Mouse (Mus musculus) midbrain, embryonic 16.5 days (tissue): ENCODE data around the gene Chmp6. TPM values are rescaled to one million over a fixed set of nuclear protein-coding genes. Genes with fewer than 3 reads are reported as not detected.

Source experiments
- ATAC-seq: fragments of 200-750 bp; cut with Nextera tagmentation; 2 replicates; pipeline ENCODE4 v1.8.0; 2017; ENCODE audit warnings: moderate TSS enrichment
- H3K27ac ChIP-seq: fragments of 300-500 bp; sonication (generic); 2 replicates; pipeline ENCODE4 v1.5.1; 2014; ENCODE audit warnings: mild to moderate bottlenecking, low read length, mixed read lengths
- H3K27me3 ChIP-seq: fragments of 300-500 bp; sonication (generic); 2 replicates; pipeline ENCODE4 v1.6.1; 2014; ENCODE audit warnings: low read depth, low read length, mixed read lengths; ENCODE audit not compliant: control insufficient read depth, insufficient read depth
- H3K36me3 ChIP-seq: fragments of 300-500 bp; sonication (generic); 2 replicates; pipeline ENCODE4 v1.6.1; 2014; ENCODE audit warnings: mild to moderate bottlenecking, low read length, moderate library complexity, mixed read lengths; ENCODE audit not compliant: control insufficient read depth, insufficient read depth
- H3K4me1 ChIP-seq: fragments of 300-500 bp; sonication (generic); 2 replicates; pipeline ENCODE4 v1.6.1; 2014; ENCODE audit warnings: mild to moderate bottlenecking, low read length, mixed read lengths; ENCODE audit not compliant: control insufficient read depth, insufficient read depth
- H3K4me2 ChIP-seq: fragments of 300-500 bp; sonication (generic); 2 replicates; pipeline ENCODE4 v1.6.1; 2014; ENCODE audit warnings: mild to moderate bottlenecking, low read length, mixed read lengths
- H3K4me3 ChIP-seq: fragments of 300-500 bp; sonication (generic); 2 replicates; pipeline ENCODE4 v1.5.1; 2014; ENCODE audit warnings: low read depth, mild to moderate bottlenecking, low read length, moderate library complexity, mixed read lengths
- H3K9ac ChIP-seq: fragments of 300-500 bp; sonication (generic); 2 replicates; pipeline ENCODE4 v1.6.1; 2014; ENCODE audit warnings: low read depth, low read length, mixed read lengths
- H3K9me3 ChIP-seq: fragments of 300-500 bp; sonication (generic); replicated peaks from 2 replicates; pipeline ENCODE4 v1.6.1; 2014; ENCODE audit warnings: mild to moderate bottlenecking, low read length, mixed read lengths; ENCODE audit not compliant: control insufficient read depth, poor library complexity, severe bottlenecking
- WGBS: fragments of 180-500 bp; shearing (Covaris S2); extraction: QIAGEN DNeasy Blood & Tissue Kit; methylation state at CpG from one replicate; pipeline ENCODE4 v1.1.7; 2014; 5-methylcytosine and 5-hydroxymethylcytosine counted together
- polyA plus RNA-seq: library from polyadenylated mRNA; unstranded; fragments of >200 nt; fragmentation: Nextera tagmentation; extraction: Ambion mirVana; gene quantifications from 2 replicates; pipeline ENCODE4 v1.2.1, GENCODE M21; 2015

Chmp6 gene
- polyA plus RNA-seq, 1 experiment from 2014 or later = 115 TPM

DNA sequence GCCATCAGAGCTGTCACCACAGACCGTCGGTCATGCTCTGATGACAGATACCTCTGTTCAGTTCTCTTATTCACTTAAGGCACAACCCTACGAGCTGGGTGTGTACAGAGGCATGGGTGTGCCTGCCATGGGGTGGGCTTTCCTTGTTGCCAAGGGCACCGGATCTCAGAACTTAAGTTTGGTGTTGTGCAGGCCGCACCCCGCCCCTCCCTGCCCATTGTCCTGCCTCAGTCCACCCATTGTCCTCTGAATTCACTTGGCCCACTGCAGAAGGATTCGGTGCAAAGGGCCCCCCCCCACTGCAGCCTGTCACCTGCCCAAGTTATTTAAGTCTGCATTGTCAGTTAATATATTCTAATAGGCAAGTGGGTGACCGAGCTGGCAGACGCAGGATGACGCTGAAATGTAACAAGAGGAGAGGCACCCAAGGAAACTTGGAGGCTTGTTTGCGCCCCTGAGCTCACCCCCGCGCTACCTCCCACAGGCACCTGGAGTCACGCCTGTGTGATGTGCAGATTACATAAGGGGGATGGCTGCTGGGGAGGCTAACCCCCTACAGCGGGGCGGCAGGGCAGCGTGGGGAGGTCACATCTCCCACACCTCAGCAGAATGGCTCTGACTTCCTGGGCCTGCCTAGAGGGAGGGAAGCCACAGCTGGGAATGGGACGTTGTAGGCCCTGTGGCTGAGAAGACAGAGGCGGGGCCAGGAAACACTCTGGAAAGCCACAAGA, 24.7 kb downstream of the Chmp6 start:
- peaks cover 5% of the 10 kb centered on the region for H3K4me1 ChIP-seq
- no peak overlapping the region for H3K4me3 ChIP-seq
- H3K36me3 ChIP-seq = no peaks in the 10 kb centered on the region
- 58% methylated on average over 19 of the region's 19 CpGs for WGBS
- H3K27ac ChIP-seq = no peak overlapping the region
- no peak for ATAC-seq
- 0 out of 2 replicates have a peak overlapping the region, but pooled peaks have one; percentile 3 for H3K9ac ChIP-seq
- no peak overlapping the region for H3K4me2 ChIP-seq
- 0 out of 2 replicates have a peak, but pooled peaks cover 3% of the 10 kb centered on the region for H3K27me3 ChIP-seq
- H3K9me3 ChIP-seq = no peaks in the 10 kb centered on the region

DNA sequence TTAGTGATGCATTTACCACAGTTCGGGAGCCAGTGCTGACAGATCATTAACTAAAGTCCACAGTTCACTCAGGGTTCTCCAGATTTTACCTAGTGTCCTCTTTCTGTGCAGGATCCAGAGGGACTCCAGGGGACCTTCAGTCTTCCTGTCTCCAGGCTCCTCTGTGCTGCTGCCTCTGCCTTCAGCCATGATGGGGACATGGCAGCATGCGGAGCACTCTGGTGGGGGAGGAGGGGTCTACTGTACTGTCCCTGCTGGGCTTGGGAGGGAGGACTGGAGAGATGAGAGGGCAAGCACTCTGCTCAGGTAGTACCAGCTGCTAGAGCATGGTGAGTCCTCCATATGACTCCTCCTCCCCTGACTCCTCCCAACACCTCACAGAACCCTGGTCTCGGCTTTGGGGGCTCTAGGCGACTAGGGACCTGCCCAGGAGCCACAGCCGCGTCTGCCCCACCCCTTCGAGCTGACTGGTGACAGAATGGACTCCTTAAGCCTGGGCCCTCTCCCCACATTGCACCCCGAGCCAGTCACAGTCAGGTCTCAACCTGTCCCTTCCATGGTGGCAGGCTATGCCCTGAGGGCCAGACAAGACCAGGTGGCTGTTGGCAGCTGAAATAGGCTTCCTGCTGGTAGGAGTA, 26.0 kb downstream of the Chmp6 start:
- Histone ChIP-seq H3K27ac (no peak overlapping the region), H3K36me3 (no peaks in the 10 kb centered on the region), H3K9ac (peak overlapping the region; percentile 40; the same call in 1 of the 2 replicates), H3K27me3 (peaks cover 3% of the 10 kb centered on the region; the same call in 1 of the 2 replicates), H3K4me2 (no peak overlapping the region), H3K4me1 (peaks cover 15% of the 10 kb centered on the region), H3K4me3 (no peak overlapping the region), H3K9me3 (no peaks in the 10 kb centered on the region)
- ATAC-seq = no peak
- WGBS = 59% methylated on average over 8 of the region's 8 CpGs

DNA sequence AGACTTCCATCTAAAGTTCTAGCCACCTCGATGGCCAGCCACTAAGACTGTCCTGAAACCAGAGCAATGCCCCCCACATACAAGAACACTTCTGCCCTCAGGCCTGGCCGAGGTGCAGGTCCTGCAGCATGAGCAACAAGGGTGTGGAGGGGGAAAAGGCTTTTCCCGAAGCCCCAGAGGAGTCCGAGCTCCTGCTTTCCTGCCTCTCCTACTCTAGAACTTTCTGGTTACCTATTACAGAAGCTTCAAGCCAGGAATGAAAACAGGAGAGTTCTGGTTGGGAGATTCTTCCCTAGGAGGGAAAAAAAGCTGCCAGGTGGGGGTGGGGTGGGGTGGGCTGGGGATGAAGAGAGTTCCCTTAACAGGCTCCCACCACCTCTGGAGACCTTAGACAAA, 26.5 kb downstream of the Chmp6 start:
- Histone ChIP-seq H3K9me3 (no peaks in the 10 kb centered on the region), H3K4me1 (peaks cover 19% of the 10 kb centered on the region), H3K4me3 (no peak overlapping the region), H3K9ac (no peak overlapping the region), H3K27ac (no peak overlapping the region), H3K4me2 (no peak overlapping the region), H3K27me3 (peaks cover 3% of the 10 kb centered on the region; the same call in 1 of the 2 replicates), H3K36me3 (no peaks in the 10 kb centered on the region)
- ATAC-seq = no peak
- 75% methylated on average over 4 of the region's 4 CpGs for WGBS

DNA sequence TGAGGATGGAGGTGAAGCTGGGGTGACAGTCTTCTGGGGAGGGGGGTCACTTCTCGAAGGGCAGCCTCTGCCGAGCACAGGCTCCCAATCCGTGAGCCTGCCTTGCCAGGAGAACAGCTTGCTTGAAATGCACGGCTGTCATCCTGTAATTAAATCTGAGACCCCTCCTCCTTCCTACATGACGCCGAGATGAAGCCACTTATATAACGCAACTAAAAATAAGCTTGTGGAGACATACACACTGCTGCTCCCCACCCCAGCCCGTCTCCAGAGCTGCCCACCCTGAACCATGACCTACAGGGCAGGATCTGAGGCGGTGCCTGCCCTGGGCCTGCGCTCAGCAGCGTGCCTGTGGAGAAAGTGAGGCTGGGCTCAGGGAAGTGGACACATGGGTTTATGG, 26.9 kb downstream of the Chmp6 start:
- H3K4me3 ChIP-seq = no peak overlapping the region
- WGBS = 65% methylated on average over 11 of the region's 11 CpGs
- ATAC-seq = no peak
- no peak overlapping the region for H3K4me2 ChIP-seq
- H3K27me3 ChIP-seq = peaks cover 3% of the 10 kb centered on the region; the same call in 1 of the 2 replicates
- H3K9ac ChIP-seq = no peak overlapping the region
- no peaks in the 10 kb centered on the region for H3K36me3 ChIP-seq
- H3K4me1 ChIP-seq = peaks cover 19% of the 10 kb centered on the region
- H3K27ac ChIP-seq = no peak overlapping the region
- no peaks in the 10 kb centered on the region for H3K9me3 ChIP-seq

DNA sequence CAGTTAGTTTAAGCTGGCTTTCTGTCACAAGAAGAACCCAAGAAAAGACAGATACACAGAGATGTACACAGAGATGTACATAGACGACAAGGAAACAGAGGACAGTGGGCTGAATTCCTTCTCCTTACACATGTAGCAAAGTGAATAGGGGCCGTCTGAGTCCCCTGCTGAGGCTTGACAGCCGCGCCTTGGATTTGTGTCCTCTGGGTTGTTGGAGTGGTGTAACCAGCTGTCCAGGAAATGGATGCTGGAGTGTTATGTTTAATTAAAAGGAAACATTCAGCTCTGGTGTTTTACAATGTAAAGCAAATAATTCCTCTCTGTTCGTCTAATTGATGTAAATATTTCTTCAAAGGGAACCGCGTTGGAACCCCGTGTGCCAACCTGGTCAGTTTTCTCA, 28.6 kb downstream of the Chmp6 start:
- peak overlapping the region; percentile 71 for H3K4me2 ChIP-seq
- H3K27me3 ChIP-seq = peaks cover 3% of the 10 kb centered on the region; the same call in 1 of the 2 replicates
- 2% methylated on average over 8 of the region's 8 CpGs for WGBS
- no peaks in the 10 kb centered on the region for H3K36me3 ChIP-seq
- H3K4me3 ChIP-seq = peak overlapping the region; percentile 61
- ATAC-seq = no peak
- H3K9ac ChIP-seq = no peak overlapping the region; the same call in 1 of the 2 replicates
- H3K27ac ChIP-seq = peak overlapping the region; percentile 64; the same call in 1 of the 2 replicates
- H3K4me1 ChIP-seq = peaks cover 19% of the 10 kb centered on the region
- H3K9me3 ChIP-seq = no peaks in the 10 kb centered on the region

DNA sequence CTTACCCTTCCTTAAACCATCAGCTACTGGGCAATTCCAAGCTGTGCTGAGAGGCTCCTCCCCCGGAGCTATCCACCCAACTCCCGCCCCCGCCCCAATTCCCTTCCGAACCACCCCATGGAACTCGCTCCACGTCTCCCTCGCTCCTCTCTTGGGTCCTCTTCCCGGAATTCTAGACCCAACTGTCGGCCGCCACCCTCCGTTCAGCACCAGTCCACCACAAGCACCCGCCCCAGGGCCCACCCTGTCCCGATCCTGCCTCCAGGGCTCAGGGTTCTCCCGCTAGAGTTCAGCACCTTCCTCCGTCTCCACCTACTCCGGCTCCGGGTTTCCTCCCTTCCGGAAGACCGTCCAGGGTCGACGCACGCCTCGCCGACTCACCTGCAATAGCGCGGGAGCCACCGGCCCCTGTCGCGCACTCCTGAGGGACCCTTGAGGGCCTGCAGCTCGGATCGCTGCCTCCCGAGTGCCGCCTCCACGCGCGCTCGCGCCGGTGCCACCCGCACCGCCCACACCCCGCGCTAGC, 29.0 kb downstream of the Chmp6 start:
- H3K9me3 ChIP-seq = no peaks in the 10 kb centered on the region
- H3K27ac ChIP-seq = peak overlapping the region; percentile 64
- WGBS = under 1% methylated on average over 41 of the region's 43 CpGs
- H3K4me2 ChIP-seq = peak overlapping the region; percentile 71
- H3K9ac ChIP-seq = peak overlapping the region; percentile 73
- H3K27me3 ChIP-seq = peaks cover 3% of the 10 kb centered on the region; the same call in 1 of the 2 replicates
- peaks cover 19% of the 10 kb centered on the region for H3K4me1 ChIP-seq
- H3K4me3 ChIP-seq = peak overlapping the region; percentile 61
- H3K36me3 ChIP-seq = no peaks in the 10 kb centered on the region
- peak; percentile 59 for ATAC-seq

DNA sequence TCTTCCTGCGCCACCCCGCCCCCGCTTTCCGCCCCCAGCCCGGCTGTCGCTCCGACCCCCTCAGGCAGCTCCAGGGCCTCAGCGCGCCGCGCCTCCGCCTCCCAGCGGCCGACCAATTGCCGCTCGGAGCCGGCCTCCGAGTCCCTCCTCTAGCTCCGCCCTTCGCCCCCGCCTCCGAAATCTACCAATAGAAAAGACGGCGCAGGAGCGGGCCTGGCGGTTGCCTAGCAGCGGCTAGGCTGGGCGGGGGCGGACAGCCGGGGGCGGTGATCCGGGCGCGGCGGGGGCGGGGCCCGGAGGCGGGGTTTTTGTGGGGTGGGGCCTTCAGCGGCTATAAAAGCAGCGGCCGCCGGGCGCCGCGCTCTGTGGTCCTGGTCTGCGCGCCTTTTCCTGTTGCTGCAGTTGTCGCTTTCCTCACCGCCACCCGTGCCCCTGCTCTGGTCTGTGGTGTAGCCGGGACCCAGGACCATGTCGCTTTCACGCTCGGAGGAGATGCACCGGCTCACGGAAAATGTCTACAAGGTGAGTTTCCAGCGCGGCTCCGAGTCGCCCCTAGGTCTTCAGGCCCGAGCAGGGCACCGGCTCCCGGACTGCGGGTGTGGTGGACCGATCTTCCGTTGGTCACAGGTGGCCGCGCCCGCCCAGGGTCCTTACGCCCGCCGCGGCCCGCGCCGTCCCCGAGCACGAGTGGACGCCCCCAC, 29.6 kb downstream of the Chmp6 start, which contains the start of gene Baiap2:
Gene Baiap2 (plus strand): TSS at position 37 of the 701 bp plus-strand sequence.
- Histone ChIP-seq H3K4me1 (peaks cover 19% of the 10 kb centered on the region), H3K4me3 (peak within 1 kb of the TSS; percentile 61), H3K27ac (peak within 1 kb of the TSS; percentile 64), H3K9me3 (no peaks in the 10 kb centered on the region), H3K36me3 (no peaks in the 10 kb centered on the region), H3K9ac (peak within 1 kb of the TSS; percentile 78), H3K27me3 (peaks cover 3% of the 10 kb centered on the region; the same call in 1 of the 2 replicates), H3K4me2 (peak within 1 kb of the TSS; percentile 93)
- ATAC-seq = peak; percentile 95
- WGBS = under 1% methylated on average over 54 of the region's 79 CpGs

DNA sequence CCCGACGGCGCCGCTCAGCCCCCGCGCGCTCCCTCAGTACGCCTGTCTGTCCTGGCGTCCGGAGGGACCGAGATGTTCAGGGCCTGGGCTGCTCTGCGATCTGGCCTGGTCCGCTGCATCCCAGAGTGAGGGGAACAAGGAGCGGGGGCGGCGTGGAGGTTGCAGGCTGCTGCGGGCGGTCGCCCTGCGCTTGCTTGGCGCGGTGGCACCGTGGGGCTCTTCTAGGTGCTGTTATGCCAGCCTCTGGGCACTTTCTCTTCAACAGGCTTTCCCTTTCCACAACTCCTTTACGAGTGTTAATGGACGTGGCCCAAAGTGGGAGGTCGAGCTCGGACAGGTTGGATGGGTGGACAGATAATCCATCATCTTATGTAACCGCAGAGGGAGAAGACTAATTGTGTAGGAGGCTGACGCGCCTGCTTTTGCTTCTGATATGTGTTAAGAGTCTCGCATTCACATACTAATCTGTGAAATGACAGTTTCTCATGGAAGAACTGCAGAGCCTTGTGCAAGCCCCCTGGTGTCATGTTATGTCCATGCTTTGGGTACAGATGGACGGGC, 30.3 kb downstream of the Chmp6 start:
- peaks cover 3% of the 10 kb centered on the region; the same call in 1 of the 2 replicates for H3K27me3 ChIP-seq
- H3K4me2 ChIP-seq = peak overlapping the region; percentile 93
- H3K9me3 ChIP-seq = no peaks in the 10 kb centered on the region
- H3K36me3 ChIP-seq = no peaks in the 10 kb centered on the region
- H3K27ac ChIP-seq = 0 out of 2 replicates have a peak overlapping the region, but pooled peaks have one; percentile 22
- ATAC-seq = peak; percentile 27; the same call in 1 of the 2 replicates
- H3K9ac ChIP-seq = peak overlapping the region; percentile 78
- WGBS = 4% methylated on average over 32 of the region's 32 CpGs
- peak overlapping the region; percentile 61 for H3K4me3 ChIP-seq
- H3K4me1 ChIP-seq = peaks cover 19% of the 10 kb centered on the region
